ENCODE assay signal across 8 mouse cellular contexts in the genomic region with DNA sequence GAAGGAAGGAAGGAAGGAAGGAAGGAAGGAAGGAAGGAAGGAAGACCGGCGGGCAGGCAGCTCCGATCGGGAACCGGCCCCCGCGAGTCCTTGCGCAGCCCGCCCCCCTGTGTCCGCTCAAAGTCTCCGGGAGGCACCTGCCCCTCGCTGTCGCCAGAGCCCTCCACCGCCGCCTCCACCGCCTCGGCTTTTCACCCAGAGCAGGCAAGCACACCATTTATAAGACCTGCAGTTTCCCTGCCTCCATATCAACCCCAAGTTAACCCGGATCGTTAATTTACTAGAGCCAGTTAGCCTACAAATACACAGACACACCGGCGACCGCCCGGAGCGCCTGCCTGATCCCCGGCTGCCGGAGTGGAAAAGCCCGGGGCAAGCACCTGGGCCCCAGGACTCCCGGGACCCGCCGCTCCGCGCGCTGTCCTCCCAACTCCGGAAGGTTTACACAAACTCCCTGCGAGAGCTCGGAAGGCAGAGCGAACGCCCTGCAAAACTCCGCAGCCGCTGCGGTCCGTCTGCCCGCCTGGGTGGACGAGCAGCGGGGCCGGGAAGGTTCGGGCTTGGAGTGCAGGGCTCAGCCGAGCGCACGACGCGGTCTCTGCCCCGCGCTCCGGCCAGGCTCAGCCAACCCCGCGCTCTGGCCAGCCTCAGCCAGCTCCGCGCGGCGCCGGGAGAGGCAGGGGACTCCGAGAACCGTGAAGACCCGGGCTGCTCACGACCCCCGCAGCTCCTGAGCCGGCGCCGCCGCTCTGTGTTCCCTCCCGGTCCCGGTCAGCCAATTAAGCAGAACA. TPM values are rescaled to one million over a fixed set of nuclear protein-coding genes. Genes with fewer than 3 reads are reported as not detected.
A peak's percentile ranks its signal among the peaks of the same experiment; 100 is the strongest.
DNase-seq lines count a peak whose midpoint lies in the region; ATAC-seq and TF ChIP-seq lines count a peak whose summit lies in the region.

No protein-coding gene starts in this region.

- H3K9me3 ChIP-seq in forebrain, postnatal 0 days (ENCODE audit: low read length): no peaks in the 10 kb centered on the region
- peaks cover 3% of the 10 kb centered on the region; the same call in 1 of the 2 replicates for H3K9me3 ChIP-seq in hindbrain, embryonic 11.5 days (ENCODE audit: control insufficient read depth, low read length)
- peaks cover 24% of the 10 kb centered on the region for H3K9me3 ChIP-seq in megakaryocyte, embryonic 14.5 days

- ATAC-seq in Patski: peak; percentile 42
- ATAC-seq in forebrain, postnatal 0 days: peak; percentile 53
- peak; percentile 85 for ATAC-seq in hindbrain, embryonic 11.5 days (ENCODE audit: low FRiP score)

- CTCF ChIA-PET in Patski (lab: Charles Lee): no interaction called here

- no peak for TF ChIP-seq CTCF in Patski (IDR thresholded peaks at IDR 0.05)
- TF ChIP-seq CTCF in forebrain, postnatal 0 days (IDR thresholded peaks at IDR 0.05; ENCODE audit: low read depth): no peak

- no peak for DNase-seq in Patski (ENCODE audit: low read depth, low spot score)
- DNase-seq in cerebellum, adult 18-20 months: peak; percentile 70 to 73
- DNase-seq in forebrain, postnatal 0 days: peak; percentile 40
- DNase-seq in hindbrain, embryonic 11.5 days (ENCODE audit: low spot score): peak; percentile 74
- DNase-seq in layer of hippocampus, postnatal 36 days: peak; percentile 49 to 51
- DNase-seq in right cerebral cortex, postnatal 4 days: peak; percentile 45
- peak; percentile 77 for DNase-seq in yolk sac, embryonic 10.5 days (ENCODE audit: low spot score)

- peak overlapping the region; percentile 82 for H3K27ac ChIP-seq in forebrain, postnatal 0 days (ENCODE audit: low read depth, low read length)
- H3K27ac ChIP-seq in hindbrain, embryonic 11.5 days (ENCODE audit: low read depth, low read length): peak overlapping the region; percentile 85

- H3K4me1 ChIP-seq in forebrain, postnatal 0 days (ENCODE audit: insufficient read depth): peaks cover 6% of the 10 kb centered on the region; the same call in 1 of the 2 replicates
- 0 out of 2 replicates have a peak, but pooled peaks cover 5% of the 10 kb centered on the region for H3K4me1 ChIP-seq in hindbrain, embryonic 11.5 days (replicated peaks; ENCODE audit: control insufficient read depth, insufficient read depth, low read length)
- peaks cover 41% of the 10 kb centered on the region for H3K4me1 ChIP-seq in megakaryocyte, embryonic 14.5 days

- H3K36me3 ChIP-seq in forebrain, postnatal 0 days (ENCODE audit: insufficient read depth): no peaks in the 10 kb centered on the region
- H3K36me3 ChIP-seq in hindbrain, embryonic 11.5 days (ENCODE audit: control insufficient read depth, insufficient read depth, low read length): 0 out of 2 replicates have a peak, but pooled peaks cover 2% of the 10 kb centered on the region
- H3K36me3 ChIP-seq in megakaryocyte, embryonic 14.5 days (replicated peaks; ENCODE audit: low read length): no peaks in the 10 kb centered on the region

- peak overlapping the region; percentile 58 for H3K9ac ChIP-seq in forebrain, postnatal 0 days
- peak overlapping the region; percentile 73 for H3K9ac ChIP-seq in hindbrain, embryonic 11.5 days (ENCODE audit: low read depth, low read length)

- peaks cover 35% of the 10 kb centered on the region for H3K27me3 ChIP-seq in Patski
- no peaks in the 10 kb centered on the region; the same call in 1 of the 2 replicates for H3K27me3 ChIP-seq in forebrain, postnatal 0 days (ENCODE audit: insufficient read depth, low read length)
- H3K27me3 ChIP-seq in hindbrain, embryonic 11.5 days (ENCODE audit: control insufficient read depth, insufficient read depth, low read length): no peaks in the 10 kb centered on the region; the same call in 1 of the 2 replicates
- H3K27me3 ChIP-seq in megakaryocyte, embryonic 14.5 days (replicated peaks): peaks cover 58% of the 10 kb centered on the region

- peak overlapping the region; percentile 63 for H3K4me3 ChIP-seq in forebrain, postnatal 0 days (ENCODE audit: low read depth, low read length)
- H3K4me3 ChIP-seq in hindbrain, embryonic 11.5 days (ENCODE audit: low read depth, low read length): peak overlapping the region; percentile 73
- H3K4me3 ChIP-seq in megakaryocyte, embryonic 14.5 days (replicated peaks): peak overlapping the region; percentile 94

- in situ Hi-C loops in Patski (cut with MboI; ENCODE audit: low pct_unique_long_range_greater_than_20kb): no loop called here

- peak overlapping the region; percentile 100 for H3K4me2 ChIP-seq in forebrain, postnatal 0 days (ENCODE audit: low read depth)
- peak overlapping the region; percentile 99 for H3K4me2 ChIP-seq in hindbrain, embryonic 11.5 days (replicated peaks; ENCODE audit: low read depth, low read length)

- POLR2A ChIA-PET in Patski (lab: Charles Lee): no interaction called here

- 2% methylated on average over 73 of the region's 73 CpGs for WGBS in forebrain, postnatal 0 days
- WGBS in hindbrain, embryonic 11.5 days: 0% methylated on average over 72 of the region's 73 CpGs

RNA-seq across cellular contexts. Expression of gene Dpf3, which starts 0.7 kb away (rescaled TPM):
- 0.15 TPM for polyA plus RNA-seq in Patski (2021)
- total RNA-seq in forebrain, postnatal 0 days (2014; rRNA removed): 11.4 and 15.3 TPM in 2 replicates
- polyA plus RNA-seq in forebrain, postnatal 0 days (2015; fragmentation: Nextera tagmentation; extraction: Ambion mirVana): 4.9 and 8.1 TPM in 2 replicates
- polyA plus RNA-seq in hindbrain, embryonic 11.5 days (2014; fragmentation: Nextera tagmentation; extraction: Ambion mirVana): 17.0 and 23.5 TPM in 2 replicates
- total RNA-seq in layer of hippocampus, postnatal 36 days (2021): 10 to 100 TPM; 26.1 to 28.1 TPM
- polyA plus RNA-seq in megakaryocyte, embryonic 14.5 days (2012; ENCODE audit: insufficient read depth, low replicate concordance): 3.0 TPM in 1 of 2 replicates, not detected in the other

RNA-seq across cellular contexts. Expression of gene Dcaf4, which starts 33.4 kb away (rescaled TPM):
- polyA plus RNA-seq in Patski (2021): 15.0 TPM
- total RNA-seq in forebrain, postnatal 0 days (2014; rRNA removed): 45.3 and 49.7 TPM in 2 replicates
- 42.4 and 42.7 TPM in 2 replicates for polyA plus RNA-seq in forebrain, postnatal 0 days (2015; fragmentation: Nextera tagmentation; extraction: Ambion mirVana)
- polyA plus RNA-seq in hindbrain, embryonic 11.5 days (2014; fragmentation: Nextera tagmentation; extraction: Ambion mirVana): 25.0 and 26.5 TPM in 2 replicates
- total RNA-seq in layer of hippocampus, postnatal 36 days (2021): 10 to 100 TPM; 26.4 to 32.1 TPM
- polyA plus RNA-seq in megakaryocyte, embryonic 14.5 days (2012; ENCODE audit: insufficient read depth, low replicate concordance): 32.1 and 50.2 TPM in 2 replicates
